Mouse (Mus musculus) kidney, adult 2 months (tissue): ENCODE data around the gene Mfsd6.

ENCODE experiments used
- CTCF ChIP-seq: fragments of 200-500 bp; conservative IDR thresholded peaks from 2 replicates; pipeline ENCODE4 v1.5.1; 2011; ENCODE audit warnings: low read depth, mild to moderate bottlenecking, control low read depth, low read length, moderate library complexity, mixed read lengths; ENCODE audit not compliant: insufficient read depth, insufficient read length
- POLR2A ChIP-seq: fragments of 200-500 bp; IDR thresholded peaks from one replicate; pipeline ENCODE4 v1.6.1; 2011; ENCODE audit warnings: low read depth, low read length, control low read depth

GRCm38 (mm10) chr1:52763894-52764809, 36.9 kb upstream of the Mfsd6 start:
- TF ChIP-seq POLR2A = no peak
- TF ChIP-seq CTCF = no peak
